Mouse (Mus musculus) embryonic facial prominence, embryonic 13.5 days (tissue): ENCODE data around the gene Cks1b. TPM values are rescaled to one million over a fixed set of nuclear protein-coding genes. Genes with fewer than 3 reads are reported as not detected.
"Not testable (repeated sequence)": the region's sequence is repeated elsewhere in the genome, so short reads cannot be mapped to it uniquely, and the experiment has no call there.

Source experiments
- ATAC-seq: fragments of 200-750 bp; cut with Nextera tagmentation; 2 replicates; pipeline ENCODE4 v1.8.0; 2017; ENCODE audit warnings: low read depth; ENCODE audit not compliant: insufficient number of reproducible peaks, insufficient read depth, low FRiP score, low TSS enrichment
- H3K27ac ChIP-seq: fragments of 300-500 bp; sonication (generic); 2 replicates; pipeline ENCODE4 v1.5.1; 2015; ENCODE audit warnings: moderate library complexity, mild to moderate bottlenecking, inconsistent platforms
- H3K27me3 ChIP-seq: fragments of 300-500 bp; sonication (generic); 2 replicates; pipeline ENCODE4 v1.6.1; 2015; ENCODE audit warnings: mild to moderate bottlenecking, inconsistent platforms
- H3K36me3 ChIP-seq: fragments of 300-500 bp; sonication (generic); 2 replicates; pipeline ENCODE4 v1.6.1; 2015; ENCODE audit warnings: mild to moderate bottlenecking, inconsistent platforms
- H3K4me1 ChIP-seq: fragments of 300-500 bp; sonication (generic); 2 replicates; pipeline ENCODE4 v1.6.1; 2015; ENCODE audit warnings: inconsistent platforms
- H3K4me2 ChIP-seq: fragments of 300-500 bp; sonication (generic); 2 replicates; pipeline ENCODE4 v1.6.1; 2015; ENCODE audit warnings: moderate library complexity, mild to moderate bottlenecking, inconsistent platforms
- H3K4me3 ChIP-seq: fragments of 300-500 bp; sonication (generic); 2 replicates; pipeline ENCODE4 v1.5.1; 2015; ENCODE audit warnings: mild to moderate bottlenecking, inconsistent platforms
- H3K9ac ChIP-seq: fragments of 300-500 bp; sonication (generic); 2 replicates; pipeline ENCODE4 v1.6.1; 2015; ENCODE audit warnings: mild to moderate bottlenecking, inconsistent platforms
- H3K9me3 ChIP-seq: fragments of 300-500 bp; sonication (generic); 2 replicates; pipeline ENCODE4 v1.6.1; 2016; ENCODE audit warnings: inconsistent platforms
- whole genome bisulfite sequencing: fragments of 180-500 bp; shearing (Covaris S2); methylation state at CpG from one replicate; pipeline ENCODE4 v1.1.7; 2015; ENCODE audit warnings: mixed read lengths; 5-methylcytosine and 5-hydroxymethylcytosine counted together
- polyA plus RNA-seq: library from polyadenylated mRNA; unstranded; fragments of >200 nt; fragmentation: Nextera tagmentation; extraction: Ambion mirVana; gene quantifications from 2 replicates; pipeline ENCODE4 v1.2.1, GENCODE M21; 2015

Cks1b gene
- polyA plus RNA-seq, 1 experiment from 2014 or later: 513 TPM

DNA sequence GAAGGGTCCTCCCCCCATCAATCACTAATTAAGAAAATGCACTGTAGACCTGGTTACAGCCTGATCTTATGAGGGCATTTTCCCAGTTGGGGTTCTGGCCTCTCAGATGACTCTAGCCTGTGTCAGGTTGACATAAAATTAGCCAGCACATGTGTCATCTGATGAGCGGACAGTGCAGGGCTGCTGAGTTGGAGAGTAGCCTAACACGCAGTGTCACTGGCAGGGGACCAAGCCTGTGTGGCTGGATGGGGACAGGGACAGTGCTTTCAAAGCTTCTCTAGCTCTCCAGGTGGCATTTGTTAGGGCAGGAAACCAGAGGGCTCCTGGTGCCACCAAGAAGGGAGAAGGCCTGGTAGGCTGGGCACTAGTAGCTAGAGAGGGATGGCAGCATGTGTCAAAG, 22.5 kb upstream of the Cks1b start:
- Histone ChIP-seq H3K9ac (0 out of 2 replicates have a peak overlapping the region, but pooled peaks have one; percentile 16), H3K4me2 (no peak overlapping the region), H3K36me3 (peaks cover 16% of the 10 kb centered on the region; the same call in 1 of the 2 replicates), H3K27ac (no peak overlapping the region), H3K9me3 (no peaks in the 10 kb centered on the region), H3K4me3 (no peak overlapping the region), H3K4me1 (peaks cover 12% of the 10 kb centered on the region), H3K27me3 (no peaks in the 10 kb centered on the region)
- 90% methylated on average over 2 of the region's 2 CpGs for WGBS
- no peak for ATAC-seq

DNA sequence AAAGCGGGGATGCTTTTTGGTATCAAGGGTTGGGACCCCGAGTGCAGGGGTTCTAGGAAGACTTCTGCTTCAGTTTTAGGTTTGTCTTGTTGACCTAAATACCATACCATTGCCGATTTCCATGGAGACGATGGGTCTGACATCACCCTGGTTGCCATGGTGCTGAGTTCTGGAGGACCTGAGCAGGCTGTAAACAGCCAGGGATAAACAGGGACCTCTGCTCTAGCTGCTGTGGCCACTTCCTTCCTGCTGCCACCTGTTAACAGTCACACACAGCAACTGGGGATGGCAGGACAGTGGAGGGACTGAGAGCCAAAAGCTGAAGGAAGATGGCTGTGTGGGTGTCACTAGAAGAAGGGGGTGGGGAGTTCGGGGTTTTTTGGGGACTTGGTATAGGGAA, 19.1 kb upstream of the Cks1b start:
- peak overlapping the region; percentile 72 for H3K27ac ChIP-seq

DNA sequence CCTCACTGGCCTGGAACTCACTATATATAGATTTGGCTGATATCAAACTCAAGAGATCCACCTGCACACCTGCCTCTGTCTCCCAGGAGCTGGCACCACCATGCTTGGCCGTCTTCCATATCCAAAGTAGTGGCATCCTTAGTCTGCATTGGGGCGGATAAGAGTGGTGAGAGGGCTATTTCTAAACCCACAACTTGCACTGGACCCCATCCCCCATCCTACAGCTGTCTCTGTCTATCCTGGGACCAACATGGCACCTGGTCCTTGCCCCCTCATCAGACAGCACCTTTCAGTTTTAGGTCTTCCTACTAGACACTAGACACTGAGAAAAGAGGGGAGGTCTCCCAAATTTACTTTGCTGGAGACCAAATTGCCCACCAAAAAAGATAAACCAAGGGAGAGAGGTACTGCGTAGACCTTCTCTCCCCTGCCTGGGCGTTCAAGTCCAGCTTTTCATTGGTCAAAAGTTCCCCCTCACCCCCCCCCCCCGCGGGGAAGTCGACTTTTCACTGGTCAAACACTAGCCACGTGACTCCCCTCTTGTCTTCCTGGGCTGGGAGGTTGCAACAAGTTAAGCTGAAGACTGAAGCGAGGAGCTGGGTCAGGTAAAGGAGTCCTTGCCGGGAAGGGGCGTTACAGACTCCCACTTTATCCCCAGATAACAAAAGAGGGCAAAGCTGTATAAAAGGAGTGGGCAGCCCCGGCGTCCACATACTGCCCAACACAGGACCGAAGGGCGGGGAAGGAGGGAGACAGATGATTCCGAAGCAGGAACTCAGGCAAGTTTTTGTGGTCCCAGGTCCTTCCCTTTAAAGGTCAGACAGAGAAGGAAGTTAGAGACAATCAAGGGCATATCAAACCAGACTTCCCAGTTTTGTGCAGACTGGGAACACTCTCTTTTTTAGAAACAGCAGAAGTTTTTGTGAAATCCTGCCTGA, 18.3 kb upstream of the Cks1b start, which contains the start of gene Pbxip1:
Gene Pbxip1 (plus strand): TSS at position 531 of the 938 bp plus-strand sequence.
- Histone ChIP-seq H3K9me3 (no peaks in the 10 kb centered on the region), H3K36me3 (peaks cover 38% of the 10 kb centered on the region), H3K27me3 (no peaks in the 10 kb centered on the region), H3K9ac (peak within 1 kb of the TSS; percentile 75), H3K4me3 (peak within 1 kb of the TSS; percentile 50), H3K4me1 (peaks cover 29% of the 10 kb centered on the region), H3K27ac (peak within 1 kb of the TSS; percentile 72), H3K4me2 (peak within 1 kb of the TSS; percentile 64)
- ATAC-seq: peak; percentile 80
- WGBS: 5% methylated on average over 16 of the region's 16 CpGs

More for the DNA sequence above, 19.1 kb upstream of the Cks1b start:
- no peaks in the 10 kb centered on the region for H3K9me3 ChIP-seq
- no peaks in the 10 kb centered on the region for H3K27me3 ChIP-seq
- peak overlapping the region; percentile 50 for H3K4me3 ChIP-seq
- H3K36me3 ChIP-seq: peaks cover 34% of the 10 kb centered on the region
- WGBS: 34% methylated on average over 5 of the region's 5 CpGs
- H3K9ac ChIP-seq: peak overlapping the region; percentile 75
- H3K4me1 ChIP-seq: peaks cover 23% of the 10 kb centered on the region
- peak overlapping the region; percentile 64 for H3K4me2 ChIP-seq
- no peak for ATAC-seq

DNA sequence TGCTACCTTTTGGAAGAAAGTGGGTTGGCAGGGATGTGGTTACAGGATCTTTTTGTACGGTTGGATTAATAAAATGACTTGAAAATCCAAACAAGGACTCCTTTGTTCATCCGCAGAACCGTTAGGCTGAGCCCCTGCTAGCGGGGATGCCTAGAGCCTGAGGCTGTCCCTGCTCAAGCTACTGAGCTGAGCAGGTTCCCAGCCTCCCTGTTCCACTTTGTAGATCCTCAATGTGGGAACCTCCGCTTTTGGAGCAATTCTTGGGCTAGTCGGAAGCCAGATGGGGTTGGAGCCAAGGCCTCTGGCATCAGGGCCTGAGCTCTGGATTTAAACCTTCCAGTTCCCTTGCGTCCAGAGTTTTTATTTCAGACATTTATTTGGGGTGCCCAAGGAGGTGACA, 16.9 kb upstream of the Cks1b start:
- no peak overlapping the region for H3K4me3 ChIP-seq
- H3K27me3 ChIP-seq: no peaks in the 10 kb centered on the region
- no peak overlapping the region for H3K4me2 ChIP-seq
- H3K36me3 ChIP-seq: peaks cover 36% of the 10 kb centered on the region
- WGBS: 50% methylated on average over 7 of the region's 7 CpGs
- H3K27ac ChIP-seq: peak overlapping the region; percentile 51; the same call in 1 of the 2 replicates
- H3K9ac ChIP-seq: no peak overlapping the region
- no peaks in the 10 kb centered on the region for H3K9me3 ChIP-seq
- ATAC-seq: no peak
- H3K4me1 ChIP-seq: peaks cover 36% of the 10 kb centered on the region

DNA sequence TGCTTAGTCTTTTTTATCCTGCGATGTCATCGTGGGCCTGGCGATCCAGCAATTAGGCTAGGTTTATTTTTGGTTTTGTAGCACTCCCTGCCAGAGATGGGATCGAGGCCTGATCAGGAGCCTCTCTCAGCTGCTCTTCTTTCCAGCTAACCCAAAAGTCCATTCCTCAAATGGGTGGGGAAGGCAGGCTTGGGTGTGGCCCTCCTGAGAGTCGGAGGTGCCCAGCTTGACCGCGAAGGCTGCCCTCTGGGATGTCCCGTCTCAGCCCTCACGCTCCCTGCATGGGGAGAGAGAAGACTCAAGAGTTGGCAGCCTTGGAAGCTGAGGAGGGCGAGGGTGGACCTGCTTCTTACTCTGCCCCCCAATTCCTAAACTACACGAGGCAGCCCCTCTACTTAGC, 16.3 kb upstream of the Cks1b start:
- WGBS: 84% methylated on average over 11 of the region's 11 CpGs
- Histone ChIP-seq H3K27ac (0 out of 2 replicates have a peak overlapping the region, but pooled peaks have one; percentile 51), H3K4me1 (peaks cover 36% of the 10 kb centered on the region), H3K9ac (no peak overlapping the region), H3K9me3 (no peaks in the 10 kb centered on the region), H3K4me3 (no peak overlapping the region), H3K36me3 (peaks cover 34% of the 10 kb centered on the region), H3K4me2 (no peak overlapping the region), H3K27me3 (no peaks in the 10 kb centered on the region)
- no peak for ATAC-seq

DNA sequence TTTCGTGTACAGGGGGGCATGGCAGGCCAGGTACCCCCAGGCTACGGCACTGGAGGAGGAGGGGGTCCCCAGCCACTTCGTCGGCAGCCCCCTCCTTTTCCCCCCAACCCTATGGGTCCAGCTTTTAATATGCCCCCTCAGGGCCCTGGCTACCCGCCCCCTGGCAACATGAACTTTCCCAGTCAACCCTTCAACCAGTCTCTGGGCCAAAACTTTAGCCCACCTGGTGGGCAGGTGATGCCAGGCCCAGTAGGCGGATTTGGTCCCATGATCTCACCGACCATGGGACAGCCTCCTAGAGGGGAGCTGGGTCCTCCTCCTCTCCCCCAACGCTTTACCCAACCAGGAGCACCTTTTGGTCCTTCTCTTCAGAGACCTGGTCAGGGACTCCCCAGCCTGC, 14.4 kb upstream of the Cks1b start:
- no peaks in the 10 kb centered on the region for H3K27me3 ChIP-seq
- 95% methylated on average over 8 of the region's 8 CpGs for WGBS
- H3K36me3 ChIP-seq: peaks cover 43% of the 10 kb centered on the region

DNA sequence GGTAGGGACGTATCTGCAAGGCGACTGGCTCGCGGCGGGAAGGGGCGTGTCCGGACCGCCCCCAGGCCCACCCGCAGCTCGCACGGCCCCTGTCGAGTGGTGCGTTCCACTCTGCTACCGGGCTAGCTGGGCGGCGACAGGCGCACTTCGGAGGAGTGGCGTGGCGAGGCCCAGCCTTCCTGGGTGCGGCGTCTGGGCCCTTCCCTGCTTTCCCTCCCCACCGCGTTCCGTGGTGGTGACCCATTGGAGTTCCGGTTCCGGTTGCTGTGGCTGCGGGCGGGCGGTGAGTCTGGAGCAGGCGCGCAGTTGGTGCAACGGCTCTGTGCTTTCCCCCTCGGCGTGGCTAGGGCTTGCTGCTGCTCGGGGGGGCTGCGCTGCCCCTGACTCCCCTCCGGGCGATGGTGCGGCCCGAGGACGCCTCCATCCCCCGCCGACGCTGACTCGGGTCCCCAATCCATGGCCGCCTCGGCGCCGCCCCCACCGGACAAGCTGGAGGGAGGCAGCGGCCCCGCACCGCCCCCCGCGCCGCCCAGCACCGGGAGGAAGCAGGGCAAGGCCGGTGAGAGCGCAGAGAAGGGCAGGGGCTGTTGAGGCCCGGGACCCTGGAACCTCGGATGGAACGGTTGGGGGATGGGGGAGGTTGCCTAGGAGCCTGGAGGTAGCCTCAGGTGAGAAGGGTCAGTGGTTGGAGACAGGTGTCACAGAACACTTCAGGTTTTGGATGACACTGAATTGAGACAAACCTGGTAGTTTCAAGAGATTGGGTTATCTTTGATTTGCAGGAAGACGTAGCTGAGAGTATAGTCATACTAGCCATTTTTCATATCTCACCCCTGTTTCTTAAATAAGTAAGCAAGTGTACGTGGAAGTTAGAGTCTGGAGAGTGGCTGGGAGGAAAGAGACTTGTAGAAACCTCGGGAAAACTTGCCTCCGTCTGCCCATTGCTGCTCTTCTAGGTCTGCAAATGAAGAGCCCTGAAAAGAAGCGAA, 12.3 kb upstream of the Cks1b start, which contains the start of gene Pygo2:
Gene Pygo2 (plus strand): TSS at position 44 of the 989 bp plus-strand sequence.
- peak within 1 kb of the TSS; percentile 95 for H3K27ac ChIP-seq
- no peaks in the 10 kb centered on the region for H3K9me3 ChIP-seq
- peak within 1 kb of the TSS; percentile 99 for H3K4me3 ChIP-seq
- H3K4me2 ChIP-seq: peak within 1 kb of the TSS; percentile 76
- peaks cover 62% of the 10 kb centered on the region for H3K36me3 ChIP-seq
- WGBS: 2% methylated on average over 68 of the region's 68 CpGs
- H3K9ac ChIP-seq: peak within 1 kb of the TSS; percentile 98
- H3K4me1 ChIP-seq: peaks cover 23% of the 10 kb centered on the region
- peak; percentile 95 for ATAC-seq
- H3K27me3 ChIP-seq: no peaks in the 10 kb centered on the region

More for the DNA sequence above, 14.4 kb upstream of the Cks1b start:
- Histone ChIP-seq H3K4me2 (no peak overlapping the region), H3K4me1 (peaks cover 36% of the 10 kb centered on the region), H3K9me3 (no peaks in the 10 kb centered on the region), H3K9ac (no peak overlapping the region), H3K4me3 (no peak overlapping the region), H3K27ac (no peak overlapping the region)
- no peak for ATAC-seq

DNA sequence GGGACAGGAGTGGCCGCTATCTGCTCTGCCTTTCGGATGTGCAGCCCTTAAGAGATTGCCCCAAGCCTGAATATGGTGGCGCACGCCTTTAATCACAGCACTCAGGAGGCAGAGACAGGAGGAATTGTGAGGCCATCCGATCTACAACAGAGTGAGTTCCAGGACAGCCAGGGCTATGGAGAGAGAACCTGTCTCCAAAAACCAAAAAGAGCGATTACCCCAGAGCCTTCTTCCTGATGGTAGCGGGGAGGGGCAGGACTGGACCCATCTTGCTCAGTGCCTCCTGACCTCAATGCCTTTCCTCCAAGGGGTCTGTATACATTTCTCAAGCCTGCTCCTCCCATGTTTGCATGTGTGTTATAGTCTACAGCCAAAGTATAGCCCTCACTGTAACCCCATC, 10.8 kb upstream of the Cks1b start:
- ATAC-seq, H3K4me3 ChIP-seq, H3K9ac ChIP-seq, H3K9me3 ChIP-seq, H3K27me3 ChIP-seq, H3K4me2 ChIP-seq, H3K27ac ChIP-seq: not testable (repeated sequence)
- WGBS: 93% methylated on average over 7 of the region's 7 CpGs
- Histone ChIP-seq H3K36me3 (peaks cover 62% of the 10 kb centered on the region), H3K4me1 (peaks cover 17% of the 10 kb centered on the region)

DNA sequence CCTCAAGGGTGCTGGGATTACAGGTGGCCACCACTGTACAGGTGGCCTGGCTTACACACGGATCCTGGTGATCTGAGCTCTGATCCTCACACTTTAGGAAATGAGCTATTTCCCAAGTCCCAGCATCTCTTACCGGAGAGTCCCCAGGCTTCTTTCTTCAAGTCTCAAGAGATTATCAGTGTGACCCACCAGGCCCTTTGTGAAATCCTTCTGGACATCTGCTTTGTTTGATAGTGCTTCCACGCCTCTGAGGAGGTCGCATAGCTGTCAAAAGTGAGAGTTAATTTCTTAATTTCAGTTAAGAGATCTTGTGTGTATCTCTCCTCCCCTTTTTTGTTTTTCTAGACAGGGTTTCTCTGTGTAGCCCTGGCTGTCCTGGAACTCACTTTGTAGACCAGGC, 7.7 kb upstream of the Cks1b start:
- H3K36me3 ChIP-seq: peaks cover 49% of the 10 kb centered on the region
- WGBS: 89% methylated on average over 4 of the region's 4 CpGs
- ATAC-seq: no peak

DNA sequence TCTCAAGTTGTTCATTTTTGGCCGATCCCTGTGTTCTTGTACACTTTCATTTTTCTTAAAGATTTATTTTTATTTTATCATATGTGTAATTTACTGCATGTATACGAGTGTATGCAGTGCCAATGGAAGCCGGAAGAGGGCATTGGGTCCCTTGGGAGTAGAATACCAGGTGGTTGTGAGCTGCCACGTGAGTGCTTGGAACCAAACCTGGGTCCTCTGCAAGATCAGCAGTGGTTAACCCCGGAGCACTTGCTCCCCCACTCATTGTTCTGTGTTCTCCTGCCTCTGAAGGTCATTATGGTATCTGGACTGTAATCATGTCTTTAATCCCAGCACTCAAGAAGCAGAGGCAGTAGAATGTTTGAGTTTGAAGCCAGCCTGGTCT, 7.0 kb upstream of the Cks1b start:
- Histone ChIP-seq H3K4me1 (peaks cover 40% of the 10 kb centered on the region), H3K9ac (no peak overlapping the region), H3K4me2 (no peak overlapping the region), H3K27ac (no peak overlapping the region), H3K36me3 (peaks cover 49% of the 10 kb centered on the region), H3K4me3 (no peak overlapping the region), H3K27me3 (no peaks in the 10 kb centered on the region), H3K9me3 (no peaks in the 10 kb centered on the region)
- ATAC-seq: no peak
- 88% methylated on average over 5 of the region's 5 CpGs for WGBS

More for the DNA sequence above, 7.7 kb upstream of the Cks1b start:
- no peak overlapping the region for H3K4me2 ChIP-seq
- no peak overlapping the region for H3K9ac ChIP-seq
- no peaks in the 10 kb centered on the region for H3K9me3 ChIP-seq
- no peaks in the 10 kb centered on the region for H3K27me3 ChIP-seq
- peaks cover 34% of the 10 kb centered on the region for H3K4me1 ChIP-seq
- H3K27ac ChIP-seq: no peak overlapping the region
- H3K4me3 ChIP-seq: no peak overlapping the region
